Comparison of ENCODE assay signal across 33 mouse cellular contexts in genomic region chr8:127052132-127052531, GRCm38 (mm10). TPM values are rescaled to one million over a fixed set of nuclear protein-coding genes. Genes with fewer than 3 reads are reported as not detected.
DNase-seq lines count a peak whose midpoint lies in the region; ATAC-seq lines count a peak whose summit lies in the region.
"Had no signal": no experiment of that assay in that cellular context is flagged by ENCODE, and none has a peak within 500 bp of the region (broad histone marks: within the 10 kb centered on the region; RNA-seq: fewer than 3 reads in every experiment).

No protein-coding gene starts in this region.

- no peaks in the 10 kb centered on the region for H3K36me3 ChIP-seq in heart, embryonic 11.5 days (ENCODE audit: control insufficient read depth, insufficient read depth, low read length)
- H3K36me3 ChIP-seq in heart, embryonic 10.5 days, result no peaks in the 10 kb centered on the region
- H3K36me3 ChIP-seq in heart, embryonic 16.5 days (ENCODE audit: control insufficient read depth, insufficient read depth), result no peaks in the 10 kb centered on the region
- H3K36me3 ChIP-seq in hindbrain, embryonic 14.5 days (replicated peaks; ENCODE audit: control insufficient read depth, insufficient read depth), result no peaks in the 10 kb centered on the region
- H3K36me3 ChIP-seq: embryonic facial prominence, embryonic 13.5 days; hindbrain, embryonic 15.5 days; intestine, embryonic 15.5 days; limb, embryonic 13.5 days; neural tube, embryonic 15.5 days had no signal

- no peak for ATAC-seq in heart, embryonic 11.5 days (replicated peaks; ENCODE audit: insufficient number of reproducible peaks, low FRiP score, low TSS enrichment)
- ATAC-seq in heart, embryonic 16.5 days (replicated peaks; ENCODE audit: extremely low read depth, insufficient read depth, low FRiP score), result no peak
- ATAC-seq in granulocyte monocyte progenitor cell, adult 5-6 weeks (replicated peaks; ENCODE audit: poor library complexity, severe bottlenecking), result peak; percentile 67
- ATAC-seq in hindbrain, embryonic 14.5 days (ENCODE audit: low FRiP score), result no peak
- ATAC-seq: forebrain, postnatal 0 days; intestine, embryonic 15.5 days; Patski had no signal

- no peak overlapping the region for H3K27ac ChIP-seq in heart, embryonic 11.5 days (ENCODE audit: low read depth, low read length)
- no peak overlapping the region for H3K27ac ChIP-seq in heart, embryonic 10.5 days
- no peak overlapping the region for H3K27ac ChIP-seq in heart, embryonic 16.5 days (ENCODE audit: low read length)
- no peak overlapping the region for H3K27ac ChIP-seq in hindbrain, embryonic 14.5 days
- H3K27ac ChIP-seq: embryonic facial prominence, embryonic 13.5 days; hindbrain, embryonic 15.5 days; intestine, embryonic 15.5 days; kidney, postnatal 0 days; limb, embryonic 13.5 days; neural tube, embryonic 15.5 days; stomach, postnatal 0 days had no signal

- no peak overlapping the region for H3K4me3 ChIP-seq in heart, embryonic 11.5 days (ENCODE audit: low read depth, low read length)
- no peak overlapping the region for H3K4me3 ChIP-seq in heart, embryonic 10.5 days
- no peak overlapping the region for H3K4me3 ChIP-seq in heart, embryonic 16.5 days (ENCODE audit: low read length)
- H3K4me3 ChIP-seq in hindbrain, embryonic 14.5 days (replicated peaks; ENCODE audit: low read length), result no peak overlapping the region
- H3K4me3 ChIP-seq: embryonic facial prominence, embryonic 13.5 days; hindbrain, embryonic 15.5 days; intestine, embryonic 15.5 days; limb, embryonic 13.5 days; neural tube, embryonic 15.5 days had no signal

- H3K4me1 ChIP-seq in heart, embryonic 11.5 days (ENCODE audit: control insufficient read depth, insufficient read depth, low read length), result peaks cover 17% of the 10 kb centered on the region
- H3K4me1 ChIP-seq in heart, embryonic 10.5 days, result peaks cover 26% of the 10 kb centered on the region
- H3K4me1 ChIP-seq in heart, embryonic 16.5 days (ENCODE audit: control insufficient read depth, insufficient read depth, low read length), result peaks cover 5% of the 10 kb centered on the region; the same call in 1 of the 2 replicates
- 0 out of 2 replicates have a peak, but pooled peaks cover 4% of the 10 kb centered on the region for H3K4me1 ChIP-seq in hindbrain, embryonic 14.5 days (replicated peaks; ENCODE audit: control insufficient read depth, insufficient read depth, low read length)
- H3K4me1 ChIP-seq: embryonic facial prominence, embryonic 13.5 days; hindbrain, embryonic 15.5 days; intestine, embryonic 15.5 days; neural tube, embryonic 15.5 days had no signal

- H3K9me3 ChIP-seq in heart, embryonic 11.5 days (replicated peaks; ENCODE audit: control insufficient read depth, low read length), result no peaks in the 10 kb centered on the region
- H3K9me3 ChIP-seq in heart, embryonic 10.5 days, result no peaks in the 10 kb centered on the region
- H3K9me3 ChIP-seq in heart, embryonic 16.5 days (replicated peaks; ENCODE audit: control insufficient read depth, low read length), result no peaks in the 10 kb centered on the region
- no peaks in the 10 kb centered on the region for H3K9me3 ChIP-seq in hindbrain, embryonic 14.5 days (ENCODE audit: control insufficient read depth, low read length)
- H3K9me3 ChIP-seq: embryonic facial prominence, embryonic 13.5 days; hindbrain, embryonic 15.5 days; intestine, embryonic 15.5 days; limb, embryonic 13.5 days; neural tube, embryonic 15.5 days had no signal

- no peak for DNase-seq in heart, embryonic 10.5 days (ENCODE audit: low spot score)
- DNase-seq in heart, adult 11 months, result no peak
- DNase-seq in naive thymus-derived CD4-positive, alpha-beta T cell, adult 2 months (ENCODE audit: low read depth), result peak; percentile 4
- no peak for DNase-seq in frontal cortex, adult 2 months (ENCODE audit: extremely low spot score in 1 of 2, low spot score in 1 of 2)
- no peak for DNase-seq in hindbrain, embryonic 14.5 days (ENCODE audit: low spot score)
- DNase-seq: adrenal gland, postnatal 25 days; cerebellum, adult 11-12 months; cerebellum, adult 9-11 months; forebrain, postnatal 0 days; gastrocnemius, postnatal 10 days; heart, postnatal 10 days; kidney, adult 8-10 months; kidney, postnatal 4 days; lung, postnatal 36 days; midbrain, embryonic 14.5 days; spleen, adult 18-20 months; thymus, adult 18-20 months; thymus, postnatal 36 days had no signal

- H3K4me2 ChIP-seq in heart, embryonic 11.5 days, result peak overlapping the region; percentile 35
- H3K4me2 ChIP-seq in heart, embryonic 16.5 days (ENCODE audit: low read depth, low read length), result peak overlapping the region; percentile 25; the same call in 1 of the 2 replicates
- no peak overlapping the region for H3K4me2 ChIP-seq in hindbrain, embryonic 14.5 days (replicated peaks)
- H3K4me2 ChIP-seq: embryonic facial prominence, embryonic 13.5 days; hindbrain, embryonic 15.5 days; intestine, embryonic 15.5 days; limb, embryonic 13.5 days; liver, embryonic 11.5 days; neural tube, embryonic 15.5 days had no signal

- 52% methylated on average over 10 of the region's 10 CpGs for WGBS in heart, embryonic 11.5 days (ENCODE audit: insufficient replicate concordance)
- 49% methylated on average over 10 of the region's 10 CpGs for WGBS in heart, embryonic 10.5 days
- WGBS in heart, embryonic 16.5 days, result 40% methylated on average over 10 of the region's 10 CpGs
- 88% methylated on average over 10 of the region's 10 CpGs for WGBS in hindbrain, embryonic 14.5 days

- H3K9ac ChIP-seq in heart, embryonic 11.5 days (ENCODE audit: low read depth, low read length), result no peak overlapping the region
- H3K9ac ChIP-seq in heart, embryonic 16.5 days (ENCODE audit: low read length), result no peak overlapping the region
- no peak overlapping the region for H3K9ac ChIP-seq in hindbrain, embryonic 14.5 days
- H3K9ac ChIP-seq: embryonic facial prominence, embryonic 13.5 days; forebrain, postnatal 0 days; hindbrain, embryonic 15.5 days; intestine, embryonic 15.5 days; limb, embryonic 13.5 days; neural tube, embryonic 15.5 days had no signal

- no peaks in the 10 kb centered on the region for H3K27me3 ChIP-seq in heart, embryonic 11.5 days (ENCODE audit: control insufficient read depth, insufficient read depth, low read length)
- no peaks in the 10 kb centered on the region for H3K27me3 ChIP-seq in heart, embryonic 10.5 days (ENCODE audit: insufficient read depth, poor library complexity, severe bottlenecking)
- H3K27me3 ChIP-seq in heart, embryonic 16.5 days (ENCODE audit: control insufficient read depth, insufficient read depth, low read length), result no peaks in the 10 kb centered on the region
- H3K27me3 ChIP-seq in hindbrain, embryonic 14.5 days (ENCODE audit: control insufficient read depth, insufficient read depth, low read length), result no peaks in the 10 kb centered on the region
- H3K27me3 ChIP-seq: embryonic facial prominence, embryonic 13.5 days; hindbrain, embryonic 15.5 days; intestine, embryonic 15.5 days; limb, embryonic 13.5 days; neural tube, embryonic 15.5 days had no signal

RNA-seq across cellular contexts. Expression of gene Pard3, which starts 11.6 kb away (rescaled TPM):
- 23.3 and 24.0 TPM in 2 replicates for polyA plus RNA-seq in heart, embryonic 11.5 days (2014; fragmentation: Nextera tagmentation; extraction: Ambion mirVana)
- 21.5 and 25.2 TPM in 2 replicates for polyA plus RNA-seq in heart, embryonic 10.5 days (2016; fragmentation: Nextera tagmentation; extraction: Ambion mirVana)
- polyA plus RNA-seq in heart, embryonic 16.5 days (2015; fragmentation: Nextera tagmentation; extraction: Ambion mirVana), result 12.7 and 16.1 TPM in 2 replicates
- not detected in 2 replicates for total RNA-seq in granulocyte monocyte progenitor cell, adult 5-6 weeks (2014; fragmentation: Nextera tagmentation)
- not detected in 2 replicates for total RNA-seq in granulocyte monocyte progenitor cell, adult 5-6 weeks (2017)
- polyA plus RNA-seq in frontal cortex, adult 2 months (2012; rRNA removed), result 10.1 and 11.9 TPM in 2 replicates
- 23.5 and 25.5 TPM in 2 replicates for polyA plus RNA-seq in hindbrain, embryonic 14.5 days (2014; fragmentation: Nextera tagmentation; extraction: Ambion mirVana)
- total RNA-seq: megakaryocyte-erythroid progenitor cell, adult 5-6 weeks; MEL; monocyte, adult 5-6 weeks had no signal
